Comparison of ENCODE assay signal across 9 mouse cellular contexts in genomic region chr8:124398843-124399402, GRCm38 (mm10). TPM values are rescaled to one million over a fixed set of nuclear protein-coding genes. Genes with fewer than 3 reads are reported as not detected.
A peak's percentile ranks its signal among the peaks of the same experiment; 100 is the strongest.
DNase-seq lines count a peak whose midpoint lies in the region; ATAC-seq and TF ChIP-seq lines count a peak whose summit lies in the region.
"Had no signal": no experiment of that assay in that cellular context is flagged by ENCODE, and none has a peak within 500 bp of the region (broad histone marks: within the 10 kb centered on the region; RNA-seq: fewer than 3 reads in every experiment).

No protein-coding gene starts in this region.

- no peaks in the 10 kb centered on the region for H3K4me1 ChIP-seq in kidney, embryonic 15.5 days
- H3K4me1 ChIP-seq in CH12.LX (ENCODE audit: control insufficient read depth in 1 of 2, insufficient read depth in 2 of 2): peaks cover 0 to 5% of the 10 kb centered on the region in 2 experiments; a peak in 1 of 4 replicates
- H3K4me1 ChIP-seq in embryonic facial prominence, embryonic 10.5 days: 0 out of 2 replicates have a peak, but pooled peaks cover 4% of the 10 kb centered on the region

- dilution Hi-C loops in CH12.LX (cut with MboI; ENCODE audit: extremely low pct_ligation_motif_present, extremely low pct_unique_long_range_greater_than_20kb, low sequenced_read_pairs): no loop called here

- no peak overlapping the region for H3K27ac ChIP-seq in kidney, embryonic 15.5 days
- no peak overlapping the region for H3K27ac ChIP-seq in CH12.LX (ENCODE audit: insufficient read depth, low read depth)
- H3K27ac ChIP-seq in embryonic facial prominence, embryonic 10.5 days (replicated peaks): no peak overlapping the region

- no peak for ATAC-seq in kidney, embryonic 15.5 days (replicated peaks; ENCODE audit: low FRiP score)

- peak; percentile 62 to 76 for TF ChIP-seq CTCF in CH12.LX (conservative IDR thresholded peaks at IDR 0.05 in 1 of 2, IDR thresholded peaks at IDR 0.05 in 1 of 2; ENCODE audit: low read depth in 2 of 2, low read length in 2 of 2)

- peak; percentile 55 for TF ChIP-seq RAD21 in CH12.LX (IDR thresholded peaks at IDR 0.05; ENCODE audit: low read depth, low read length)

- H3K4me3 ChIP-seq in kidney, embryonic 15.5 days (replicated peaks): no peak overlapping the region
- no peak overlapping the region for H3K4me3 ChIP-seq in CH12.LX (replicated peaks in 1 of 3; ENCODE audit: low read depth in 2 of 3, low read length in 2 of 3, poor library complexity in 1 of 3)
- no peak overlapping the region for H3K4me3 ChIP-seq in embryonic facial prominence, embryonic 10.5 days
- H3K4me3 ChIP-seq: erythroblast, embryonic 14.5 days had no signal

- TF ChIP-seq EP300 in CH12.LX (IDR thresholded peaks at IDR 0.05; ENCODE audit: low read length): no peak

- no peaks in the 10 kb centered on the region for H3K27me3 ChIP-seq in kidney, embryonic 15.5 days
- peaks cover 38% of the 10 kb centered on the region for H3K27me3 ChIP-seq in CH12.LX (replicated peaks)
- H3K27me3 ChIP-seq in embryonic facial prominence, embryonic 10.5 days (replicated peaks; ENCODE audit: low read depth, poor library complexity, severe bottlenecking): no peaks in the 10 kb centered on the region

- peak; percentile 27 for DNase-seq in kidney, adult 18-20 months
- DNase-seq in CH12.LX (ENCODE audit: extremely low read depth) (peak; percentile 51), adipocyte (ENCODE audit: low spot score) (peak; percentile 16)
- peak; percentile 61 for DNase-seq in embryonic facial prominence, embryonic 10.5 days (ENCODE audit: low spot score)
- peak; percentile 36 for DNase-seq in lung, postnatal 14 days
- DNase-seq in urinary bladder, postnatal 14 days (ENCODE audit: low spot score): no peak
- DNase-seq in frontal cortex, postnatal 14 days (ENCODE audit: low spot score in 2 of 2): no peak

- no peaks in the 10 kb centered on the region for H3K36me3 ChIP-seq in kidney, embryonic 15.5 days
- no peaks in the 10 kb centered on the region for H3K36me3 ChIP-seq in CH12.LX (replicated peaks in 1 of 2; ENCODE audit: control insufficient read depth in 1 of 2, insufficient read depth in 1 of 2, low read length in 1 of 2)
- no peaks in the 10 kb centered on the region for H3K36me3 ChIP-seq in embryonic facial prominence, embryonic 10.5 days (replicated peaks)

- TF ChIP-seq POLR2A in CH12.LX (IDR thresholded peaks at IDR 0.05; ENCODE audit: low read depth, low read length): no peak

- in situ Hi-C loops in CH12.LX (cut with MboI; ENCODE audit: low pct_ligation_motif_present, low pct_unique_long_range_greater_than_20kb, low sequenced_read_pairs): no loop called here

- WGBS in kidney, embryonic 15.5 days: 39% methylated on average over 12 of the region's 12 CpGs
- WGBS in embryonic facial prominence, embryonic 10.5 days: 33% methylated on average over 12 of the region's 12 CpGs

- no peaks in the 10 kb centered on the region for H3K79me2 ChIP-seq in CH12.LX (replicated peaks; ENCODE audit: control insufficient read depth, extremely low read depth, insufficient read depth, poor library complexity, severe bottlenecking)

- H3K4me2 ChIP-seq in kidney, embryonic 15.5 days: no peak overlapping the region
- H3K4me2 ChIP-seq in CH12.LX (ENCODE audit: insufficient read depth, low read depth, poor library complexity, severe bottlenecking): no peak overlapping the region

- no peaks in the 10 kb centered on the region for H3K9me3 ChIP-seq in kidney, embryonic 15.5 days (replicated peaks)
- H3K9me3 ChIP-seq in CH12.LX (replicated peaks; ENCODE audit: low read length): no peaks in the 10 kb centered on the region
- no peaks in the 10 kb centered on the region for H3K9me3 ChIP-seq in embryonic facial prominence, embryonic 10.5 days

- no peak overlapping the region for H3K9ac ChIP-seq in kidney, embryonic 15.5 days
- no peak overlapping the region for H3K9ac ChIP-seq in CH12.LX (ENCODE audit: insufficient read depth, low read depth)

TF ChIP-seq in CH12.LX, 34 proteins besides CTCF, POLR2A, EP300 and RAD21:
- TF ChIP-seq SMC3 (IDR thresholded peaks at IDR 0.05; ENCODE audit: low read depth, low read length) (peak; percentile 79), TBP (conservative IDR thresholded peaks at IDR 0.05; ENCODE audit: low read depth, low read length) (no peak), USF1 (IDR thresholded peaks at IDR 0.05; ENCODE audit: low read depth, low read length) (peak; percentile 29; the same call in 1 of the 2 replicates)

RNA-seq across cellular contexts. Expression of gene Pgbd5, which starts 40.5 kb away (rescaled TPM):
- polyA plus RNA-seq in kidney, embryonic 15.5 days (2015; fragmentation: Nextera tagmentation; extraction: Ambion mirVana): 0.75 and 0.93 TPM in 2 replicates
- total RNA-seq in CH12.LX (2012; rRNA removed) (1.2 and 3.1 TPM in 2 replicates), CH12.LX (2014; rRNA removed) (0.53 and 0.89 TPM in 2 replicates)
- polyA plus RNA-seq in CH12.LX (2012; ENCODE audit: insufficient read length, low read depth): 3.1 and 3.9 TPM in 2 replicates
- 1.1 and 1.3 TPM in 2 replicates for polyA plus RNA-seq in embryonic facial prominence, embryonic 10.5 days (2016; fragmentation: Nextera tagmentation; extraction: Ambion mirVana)
- polyA plus RNA-seq: erythroblast, embryonic 14.5 days had no signal

Comparison
In these comparisons a context has a peak if more than half of its experiments do, and no peak if none do; other contexts are left out.
1. DNase-seq: peak in kidney, adult 18-20 months (single experiment), CH12.LX (single experiment), adipocyte (single experiment), embryonic facial prominence, embryonic 10.5 days (single experiment) and lung, postnatal 14 days (single experiment); none in urinary bladder, postnatal 14 days (single experiment) and frontal cortex, postnatal 14 days (0 of 2).